Mouse (Mus musculus) myocyte (in vitro differentiated cells): ENCODE data around the gene Lhx5. TPM values are rescaled to one million over a fixed set of nuclear protein-coding genes. Genes with fewer than 3 reads are reported as not detected.

Source experiments
- H3K27me3 ChIP-seq: one replicate; pipeline ENCODE4 v1.6.1; 2011; ENCODE audit not compliant: control insufficient read depth, insufficient read depth, insufficient read length
- H3K36me3 ChIP-seq: one replicate; pipeline ENCODE4 v1.6.1; 2011; ENCODE audit not compliant: control insufficient read depth, insufficient read depth
- H3K4me2 ChIP-seq: one replicate; pipeline ENCODE4 v1.6.1; 2011; ENCODE audit warnings: low read depth, control low read depth
- H3K4me3 ChIP-seq: one replicate; pipeline ENCODE4 v1.5.1; 2011; ENCODE audit warnings: mild to moderate bottlenecking, control low read depth, moderate library complexity
- H3K79me2 ChIP-seq: one replicate; pipeline ENCODE4 v1.6.1; 2011; ENCODE audit not compliant: control insufficient read depth, insufficient read depth
- H3ac ChIP-seq: one replicate; pipeline ENCODE4 v1.6.1; 2011; ENCODE audit not compliant: control insufficient read depth, insufficient read length
- CEBPB ChIP-seq: IDR thresholded peaks from 2 replicates; pipeline ENCODE4 v1.6.1; 2011; ENCODE audit warnings: mild to moderate bottlenecking, moderate library complexity; ENCODE audit not compliant: poor library complexity, insufficient read depth, severe bottlenecking
- E2F4 ChIP-seq: IDR thresholded peaks from one replicate; pipeline ENCODE4 v1.6.1; 2011; ENCODE audit warnings: mild to moderate bottlenecking, control low read depth, moderate library complexity; ENCODE audit not compliant: insufficient read depth
- MAX ChIP-seq: IDR thresholded peaks from one replicate; pipeline ENCODE4 v1.6.1; 2011; ENCODE audit warnings: low read depth, mild to moderate bottlenecking, control low read depth
- MYOD1 ChIP-seq, 3 experiments: IDR thresholded peaks; one replicate each; pipeline ENCODE4 v1.6.1; 2011; ENCODE audit warnings: control low read depth in 2 of 3, low read depth in 2 of 3, mild to moderate bottlenecking in 2 of 3, moderate library complexity in 1 of 3; ENCODE audit not compliant: insufficient read length in 2 of 3, control insufficient read depth in 1 of 3
- MYOG ChIP-seq, 3 experiments: IDR thresholded peaks; one replicate each; pipeline ENCODE4 v1.6.1; 2011; ENCODE audit warnings: control low read depth in 2 of 3, low read depth in 2 of 3, mild to moderate bottlenecking in 2 of 3; ENCODE audit not compliant: insufficient read length in 2 of 3, control insufficient read depth in 1 of 3, insufficient read depth in 1 of 3
- POLR2A ChIP-seq: IDR thresholded peaks from one replicate; pipeline ENCODE4 v1.6.1; 2011; ENCODE audit warnings: low read depth, mild to moderate bottlenecking, control low read depth, moderate library complexity; ENCODE audit not compliant: insufficient read length
- POLR2AphosphoS2 ChIP-seq: IDR thresholded peaks from one replicate; pipeline ENCODE4 v1.6.1; 2011; ENCODE audit warnings: low read depth, control low read depth; ENCODE audit not compliant: insufficient read length
- REST ChIP-seq: IDR thresholded peaks from one replicate; pipeline ENCODE4 v1.6.1; 2011; ENCODE audit warnings: mild to moderate bottlenecking, control low read depth, moderate library complexity; ENCODE audit not compliant: insufficient read depth, insufficient read length
- SRF ChIP-seq: IDR thresholded peaks from one replicate; pipeline ENCODE4 v1.6.1; 2011; ENCODE audit warnings: low read depth; ENCODE audit not compliant: control insufficient read depth, insufficient read length
- TCF12 ChIP-seq: IDR thresholded peaks from one replicate; pipeline ENCODE4 v1.6.1; 2011; ENCODE audit warnings: mild to moderate bottlenecking, control low read depth; ENCODE audit not compliant: poor library complexity, insufficient read depth, severe bottlenecking
- TCF3 ChIP-seq: IDR thresholded peaks from one replicate; pipeline ENCODE4 v1.6.1; 2011; ENCODE audit warnings: low read depth, control low read depth; ENCODE audit not compliant: insufficient read length
- USF1 ChIP-seq: IDR thresholded peaks from one replicate; pipeline ENCODE4 v1.6.1; 2011; ENCODE audit warnings: low read depth, mild to moderate bottlenecking, control low read depth, moderate library complexity
- polyA plus RNA-seq: library from polyadenylated mRNA; unstranded; fragments of >200 nt; fragmentation: generic; extraction: Trizol; gene quantifications from one replicate; pipeline ENCODE4 v1.2.1, GENCODE M21; 2012; ENCODE audit warnings: missing spikeins

Gene Lhx5
- polyA plus RNA-seq, 1 experiment, result not detected

DNA sequence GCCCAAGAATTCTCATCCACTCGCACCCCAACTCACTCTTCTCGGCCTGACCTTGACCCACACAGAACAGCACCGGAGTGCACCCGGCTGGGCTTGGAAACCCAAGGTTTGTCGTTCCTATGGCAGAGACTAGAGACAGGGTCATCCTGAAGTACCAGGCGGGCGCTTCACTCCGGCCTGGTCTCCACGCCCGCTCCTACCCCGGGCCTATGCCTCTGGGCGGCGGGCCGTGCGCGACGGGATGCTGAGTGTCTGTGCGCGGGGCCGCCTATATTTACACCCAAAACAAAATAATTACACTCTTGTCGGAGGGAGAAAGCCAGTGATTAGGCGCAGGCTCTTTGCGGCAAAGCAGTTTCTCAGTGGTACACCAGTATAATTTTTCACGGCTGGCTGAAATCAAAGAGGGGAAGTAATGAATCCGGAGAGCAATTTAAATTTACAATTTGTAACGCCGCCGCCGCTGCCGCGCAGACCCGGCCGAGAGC lies 4.0 kb upstream of the Lhx5 start:
- Histone ChIP-seq H3K4me2 (no peak overlapping the region), H3K36me3 (no peaks in the 10 kb centered on the region), H3K27me3 (peaks cover 63% of the 10 kb centered on the region), H3K4me3 (no peak overlapping the region), H3ac (no peak overlapping the region), H3K79me2 (no peaks in the 10 kb centered on the region)
- no peak for TF ChIP-seq SRF

DNA sequence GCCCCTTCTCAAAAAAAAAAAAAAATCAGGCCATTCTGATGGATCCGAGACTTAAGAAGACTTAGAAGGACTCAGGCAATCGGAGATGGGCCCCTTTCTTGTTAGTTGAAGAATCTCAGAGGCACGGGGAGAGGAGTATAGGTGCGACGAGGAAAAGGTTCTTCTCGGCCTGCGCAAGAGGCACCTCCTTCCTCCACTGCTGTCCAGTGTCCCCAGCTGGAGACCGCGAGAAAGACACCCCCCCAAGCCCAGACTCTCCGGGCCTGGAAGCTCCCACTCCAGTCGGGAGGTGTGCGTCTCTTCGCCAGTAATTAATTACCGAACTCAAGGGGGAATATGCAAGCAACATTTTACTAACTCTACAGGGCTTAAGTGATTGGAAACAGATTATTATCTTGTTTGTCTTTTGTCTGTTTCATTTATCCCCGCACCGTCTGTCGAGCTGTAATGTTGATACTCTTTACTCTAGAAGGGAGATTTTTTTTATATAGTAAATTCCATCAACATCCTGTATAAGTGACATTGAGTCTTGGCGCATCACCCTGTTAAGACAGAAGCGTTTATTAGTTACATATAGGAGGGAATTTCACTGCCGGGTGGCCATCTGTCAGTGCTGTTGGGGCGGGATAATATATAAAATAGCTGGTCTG lies 3.2 kb upstream of the Lhx5 start:
- Histone ChIP-seq H3K4me2 (no peak overlapping the region), H3K79me2 (no peaks in the 10 kb centered on the region), H3K27me3 (peaks cover 71% of the 10 kb centered on the region), H3K36me3 (no peaks in the 10 kb centered on the region), H3K4me3 (no peak overlapping the region), H3ac (no peak overlapping the region)
- TF ChIP-seq USF1, result no peak
- TF ChIP-seq CEBPB, result no peak
- TF ChIP-seq REST, result no peak
- TF ChIP-seq MYOD1 (IDR thresholded peaks at IDR 0.05; ENCODE audit: control insufficient read depth in 1 of 3, insufficient read length in 2 of 3, low read depth in 2 of 3), result no peak
- no peak for TF ChIP-seq MAX
- no peak for TF ChIP-seq POLR2A
- TF ChIP-seq POLR2AphosphoS2, result no peak
- no peak for TF ChIP-seq TCF12
- TF ChIP-seq MYOG (IDR thresholded peaks at IDR 0.05; ENCODE audit: control insufficient read depth in 1 of 3, insufficient read depth in 1 of 3, insufficient read length in 2 of 3, low read depth in 2 of 3), result no peak
- no peak for TF ChIP-seq E2F4
- no peak for TF ChIP-seq SRF
- TF ChIP-seq TCF3, result no peak

DNA sequence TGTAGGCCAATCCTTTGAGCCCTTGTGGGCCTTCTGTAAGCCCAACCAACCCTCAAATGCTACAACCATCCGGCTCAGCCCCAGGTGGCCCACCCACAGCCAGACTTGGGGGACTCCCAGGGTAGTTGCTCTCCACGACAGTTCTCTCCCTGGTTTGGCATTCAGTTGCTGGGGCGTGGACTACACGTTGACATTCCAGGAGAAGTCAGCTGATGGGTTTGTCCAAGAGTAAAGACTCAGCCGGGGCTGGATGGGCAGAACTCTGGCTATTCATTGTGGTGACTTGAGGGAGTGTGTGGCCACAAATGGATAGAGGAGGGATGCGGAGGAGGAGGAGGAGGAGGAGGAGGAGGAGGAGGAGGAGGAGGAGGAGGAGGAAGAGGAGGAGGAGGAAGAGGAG lies 2.5 kb upstream of the Lhx5 start:
- TF ChIP-seq REST, result no peak
- TF ChIP-seq POLR2A, result no peak
- no peak for TF ChIP-seq E2F4
- TF ChIP-seq CEBPB, result no peak
- no peak for TF ChIP-seq TCF12
- no peak for TF ChIP-seq MAX
- no peak for TF ChIP-seq USF1
- no peak for TF ChIP-seq MYOD1 (IDR thresholded peaks at IDR 0.05; ENCODE audit: control insufficient read depth in 1 of 3, insufficient read length in 2 of 3, low read depth in 2 of 3)
- no peak for TF ChIP-seq POLR2AphosphoS2
- TF ChIP-seq MYOG (IDR thresholded peaks at IDR 0.05; ENCODE audit: control insufficient read depth in 1 of 3, insufficient read depth in 1 of 3, insufficient read length in 2 of 3, low read depth in 2 of 3), result no peak
- no peak for TF ChIP-seq SRF
- TF ChIP-seq TCF3, result no peak
- H3ac ChIP-seq, result no peak overlapping the region
- H3K4me2 ChIP-seq, result no peak overlapping the region
- H3K79me2 ChIP-seq, result no peaks in the 10 kb centered on the region
- no peak overlapping the region for H3K4me3 ChIP-seq
- peaks cover 76% of the 10 kb centered on the region for H3K27me3 ChIP-seq
- no peaks in the 10 kb centered on the region for H3K36me3 ChIP-seq

DNA sequence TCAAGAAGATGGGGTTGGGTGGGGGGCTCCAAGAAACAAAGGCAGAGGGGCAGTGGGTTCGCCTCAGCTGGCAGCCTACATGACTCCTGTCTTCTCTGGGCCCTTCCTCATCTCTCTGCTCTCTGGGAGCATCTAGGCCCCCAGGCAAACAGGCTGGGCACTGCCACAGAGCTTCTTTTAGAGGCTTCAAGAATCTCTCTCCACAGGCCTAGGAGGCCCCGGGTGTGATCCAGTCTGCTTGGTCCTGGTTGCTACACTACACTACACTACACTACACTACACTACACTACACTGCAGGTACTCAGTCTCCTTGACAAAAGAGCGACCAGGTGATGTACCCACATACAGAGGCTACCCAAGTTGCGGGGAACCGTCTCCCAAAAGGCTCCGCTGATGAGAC lies 1.8 kb upstream of the Lhx5 start:
- Histone ChIP-seq H3K4me2 (no peak overlapping the region), H3K79me2 (no peaks in the 10 kb centered on the region), H3K36me3 (no peaks in the 10 kb centered on the region), H3K27me3 (peaks cover 78% of the 10 kb centered on the region), H3K4me3 (no peak overlapping the region), H3ac (no peak overlapping the region)
- TF ChIP-seq TCF3 (no peak), CEBPB (no peak), REST (no peak), MAX (no peak), USF1 (no peak), POLR2A (no peak), TCF12 (no peak), E2F4 (no peak)

DNA sequence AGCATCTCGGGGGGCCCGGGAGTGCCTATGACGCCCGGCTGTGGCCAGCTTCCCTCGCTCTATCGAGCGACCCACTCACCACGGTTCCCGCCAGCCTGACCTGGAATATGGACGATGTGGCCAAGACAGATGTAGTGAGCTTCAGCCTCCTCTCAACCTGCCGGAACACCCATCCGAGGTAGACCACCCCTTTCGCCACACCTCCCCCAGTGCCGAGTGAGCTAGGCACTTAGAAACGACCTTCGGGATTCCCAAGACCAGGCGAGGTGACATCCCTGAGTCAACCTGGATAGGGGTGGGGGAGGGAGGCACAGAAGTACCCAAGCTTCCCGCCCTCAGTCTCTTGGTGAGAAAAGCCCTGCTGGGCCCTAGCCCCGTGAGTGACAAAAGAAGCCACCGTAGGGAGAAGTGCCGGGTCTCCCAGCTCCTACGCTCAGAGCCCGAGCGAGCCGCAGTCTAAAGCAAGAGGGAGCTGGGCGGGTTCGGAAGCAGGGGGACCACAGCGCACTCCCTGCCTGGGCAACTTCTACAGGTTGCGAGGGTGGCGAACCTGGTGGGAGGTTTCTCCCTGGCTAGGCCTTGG lies 407 bp upstream of the Lhx5 start:
- H3K79me2 ChIP-seq, result no peaks in the 10 kb centered on the region
- H3K36me3 ChIP-seq, result no peaks in the 10 kb centered on the region
- peaks cover 89% of the 10 kb centered on the region for H3K27me3 ChIP-seq
- H3ac ChIP-seq, result no peak overlapping the region
- H3K4me3 ChIP-seq, result no peak overlapping the region
- no peak overlapping the region for H3K4me2 ChIP-seq
- no peak for TF ChIP-seq TCF3
- TF ChIP-seq POLR2A, result no peak
- TF ChIP-seq MAX, result no peak
- TF ChIP-seq USF1, result no peak
- TF ChIP-seq CEBPB, result no peak
- TF ChIP-seq TCF12, result no peak
- TF ChIP-seq MYOD1 (IDR thresholded peaks at IDR 0.05; ENCODE audit: control insufficient read depth in 1 of 3, insufficient read length in 2 of 3, low read depth in 2 of 3), result no peak
- TF ChIP-seq REST, result no peak
- TF ChIP-seq SRF, result no peak
